Mouse (Mus musculus) T-helper 1 cell (primary cell): ENCODE results near the gene Actr8.

ENCODE experiments used
- in situ Hi-C: fragments of 300-600 bp; cut with MboI, MseI; formaldehyde crosslinking; loops from one replicate; pipeline ENCODE4 v1.15.1; 2025; ENCODE audit warnings: high pct_unique_total_duplicates

The Actr8 gene

GRCm38 (mm10) chr14:30038431-30038830 is 60.3 kb downstream of the Actr8 start:
- in situ Hi-C loops, result loop anchor here (10.0 kb wide), 1 partner anchor 736 kb away; no protein-coding TSS in a partner anchor

GRCm38 (mm10) chr14:30039413-30039812 is 61.3 kb downstream of the Actr8 start:
- in situ Hi-C loops, result loop anchor here (10.0 kb wide), 1 partner anchor 735 kb away; no protein-coding TSS in a partner anchor

GRCm38 (mm10) chr14:30041836-30042235 is 63.7 kb downstream of the Actr8 start:
- in situ Hi-C loops, result no loop called here

GRCm38 (mm10) chr14:30043356-30043940 is 65.3 kb downstream of the Actr8 start:
- in situ Hi-C loops, result no loop called here

GRCm38 (mm10) chr14:30045239-30045638 is 67.1 kb downstream of the Actr8 start:
- in situ Hi-C loops, result no loop called here

GRCm38 (mm10) chr14:30045704-30046220 is 67.6 kb downstream of the Actr8 start:
- in situ Hi-C loops, result no loop called here

- in situ Hi-C loops, result no loop called here
Measured at GRCm38 (mm10) chr14:30046976-30047375, 68.8 kb downstream of the Actr8 start.

- in situ Hi-C loops, result no loop called here
Measured at GRCm38 (mm10) chr14:30048049-30048448, 69.9 kb downstream of the Actr8 start.

- in situ Hi-C loops, result no loop called here
Measured at GRCm38 (mm10) chr14:30050280-30050679, 72.1 kb downstream of the Actr8 start.

GRCm38 (mm10) chr14:30054922-30055321 is 76.8 kb downstream of the Actr8 start:
- in situ Hi-C loops, result no loop called here
